Mouse (Mus musculus) ovary, postnatal 36 days (tissue): Measurements from ENCODE around the gene Dusp22.

Experiments
- DNase-seq: peaks from one replicate; pipeline ENCODE4 v3.0.0; 2022; ENCODE audit warnings: low spot score, mixed read lengths

Gene Dusp22

GRCm38 (mm10) chr13:30750461-30751303 is 90.9 kb downstream of the Dusp22 start:
- no peak for DNase-seq

DNA sequence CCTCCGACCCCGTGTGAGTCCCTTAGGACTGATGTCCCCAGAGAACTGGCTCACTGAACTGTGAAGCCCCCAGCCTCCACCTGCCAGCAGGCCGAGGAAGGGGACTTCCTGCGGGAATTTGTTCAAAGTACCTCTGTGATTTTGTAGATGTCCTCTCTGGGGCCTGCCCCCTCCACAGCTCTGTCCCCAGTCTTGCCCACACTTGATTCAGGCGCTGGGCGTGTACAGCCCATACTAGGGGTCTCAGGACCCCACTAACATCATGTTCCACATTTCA is 91.4 kb downstream of the Dusp22 start:
- no peak for DNase-seq

- DNase-seq: no peak
Observed at GRCm38 (mm10) chr13:30752581-30753187, 92.9 kb downstream of the Dusp22 start.

DNA sequence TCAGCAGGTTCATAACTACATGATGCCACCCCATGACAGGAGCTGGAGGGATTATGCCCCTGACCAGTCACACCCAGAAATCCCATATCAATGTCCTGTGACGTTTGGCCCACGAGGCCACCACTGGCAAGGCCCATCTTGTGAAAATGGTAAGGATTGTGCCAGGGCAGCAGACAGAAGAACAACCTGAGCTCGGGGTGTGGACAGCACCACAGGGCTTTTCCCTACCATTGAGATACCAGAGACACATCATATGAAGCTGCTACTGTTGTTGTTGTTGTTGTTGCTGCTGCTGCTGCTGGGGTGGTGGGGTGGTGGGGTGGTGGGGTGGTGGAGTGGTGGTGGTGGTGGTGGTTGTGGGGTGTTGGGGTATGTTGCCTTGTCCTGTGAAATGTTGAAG is 93.6 kb downstream of the Dusp22 start:
- no peak for DNase-seq

- DNase-seq: no peak
Observed at GRCm38 (mm10) chr13:30754066-30754465, 94.3 kb downstream of the Dusp22 start.

DNA sequence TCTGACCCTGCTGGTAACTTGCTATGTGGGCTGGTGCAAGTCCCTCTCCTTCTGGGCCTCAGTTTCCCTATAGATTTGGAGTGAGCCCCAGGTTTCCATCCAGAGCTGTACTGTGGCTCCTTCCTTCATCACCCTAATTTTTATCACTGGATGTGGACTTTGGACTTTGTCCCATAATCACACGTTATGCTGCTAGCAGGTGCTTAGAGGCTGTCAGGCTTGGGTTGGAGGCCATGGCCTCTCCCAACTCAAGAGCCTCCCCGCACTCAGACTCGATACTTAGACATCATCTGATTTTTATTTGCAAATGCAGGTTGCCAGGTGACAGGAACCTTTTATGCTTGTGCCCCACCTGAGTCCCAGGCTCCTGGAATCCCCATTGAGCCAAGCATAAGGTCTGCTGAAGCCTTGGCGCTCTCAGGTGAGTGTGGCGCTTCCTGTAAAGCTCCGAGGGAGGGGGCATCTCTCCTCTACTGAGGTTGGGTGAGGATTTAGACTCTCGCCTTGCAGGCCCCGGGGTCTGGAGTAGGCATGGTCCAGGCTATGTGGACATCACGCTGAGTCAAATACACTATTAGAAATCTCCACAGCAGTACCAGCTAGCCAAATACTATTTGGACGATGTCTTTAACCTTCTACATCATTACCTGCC is 95.2 kb downstream of the Dusp22 start:
- DNase-seq: no peak

- DNase-seq: no peak
Observed at GRCm38 (mm10) chr13:30755577-30755976, 95.8 kb downstream of the Dusp22 start.

DNA sequence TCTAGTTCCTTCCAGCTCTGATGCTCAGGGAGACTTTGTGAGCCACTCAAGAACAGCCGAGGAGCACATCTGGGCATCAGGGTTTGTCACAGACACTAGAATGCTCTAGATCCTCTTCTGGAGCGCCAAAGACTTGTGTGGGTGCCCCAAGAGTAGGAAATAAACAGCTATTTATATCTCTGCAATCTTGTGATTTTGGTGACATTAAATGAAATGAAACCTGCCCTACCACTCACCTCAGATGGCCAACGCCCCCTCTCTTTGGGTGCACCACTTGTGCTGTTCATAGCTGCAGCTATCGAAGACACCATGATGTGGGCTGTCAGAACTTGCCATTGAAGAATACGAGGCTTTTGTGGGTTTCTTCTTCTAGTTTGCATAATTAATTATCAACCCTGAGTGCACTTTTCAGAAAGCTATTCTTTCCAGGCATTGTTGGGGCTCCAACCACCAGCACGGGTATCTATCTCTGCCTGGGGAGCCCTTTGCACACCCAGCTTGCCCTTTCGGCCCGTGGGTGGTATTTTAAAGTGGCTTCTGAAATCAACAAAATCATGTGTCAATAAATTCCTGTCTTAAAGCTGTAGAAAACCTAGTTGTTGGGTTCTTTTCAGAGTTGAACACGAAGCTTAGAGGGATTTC is 96.3 kb downstream of the Dusp22 start:
- DNase-seq: no peak

DNA sequence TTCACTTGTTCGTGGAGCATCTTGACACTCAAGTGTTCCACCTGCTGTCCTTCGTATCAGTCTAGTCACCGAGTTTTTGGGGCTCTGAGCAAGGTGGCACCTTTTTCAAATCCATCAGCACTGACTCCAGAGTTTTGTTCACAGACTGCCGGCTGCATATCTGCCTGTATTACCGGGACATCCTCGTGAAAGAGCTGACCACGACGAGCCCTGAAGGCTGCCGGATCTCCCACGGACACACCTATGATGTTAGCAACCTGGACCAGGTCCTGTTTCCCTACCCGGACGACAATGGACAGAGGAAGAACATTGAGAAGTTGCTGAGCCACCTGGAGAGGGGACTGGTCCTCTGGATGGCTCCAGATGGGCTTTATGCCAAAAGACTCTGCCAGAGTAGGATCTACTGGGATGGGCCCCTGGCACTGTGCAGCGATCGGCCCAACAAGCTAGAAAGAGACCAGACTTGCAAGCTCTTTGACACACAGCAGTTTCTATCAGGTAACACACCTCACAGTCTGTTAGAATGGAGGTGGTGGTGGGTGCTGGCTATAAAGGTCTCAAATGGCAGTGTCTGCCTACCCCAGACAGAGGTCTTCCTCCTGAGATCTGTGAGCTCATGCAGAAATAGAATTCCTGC is 97.6 kb downstream of the Dusp22 start:
- DNase-seq: no peak

GRCm38 (mm10) chr13:30758789-30759381 is 99.1 kb downstream of the Dusp22 start:
- DNase-seq: no peak

DNA sequence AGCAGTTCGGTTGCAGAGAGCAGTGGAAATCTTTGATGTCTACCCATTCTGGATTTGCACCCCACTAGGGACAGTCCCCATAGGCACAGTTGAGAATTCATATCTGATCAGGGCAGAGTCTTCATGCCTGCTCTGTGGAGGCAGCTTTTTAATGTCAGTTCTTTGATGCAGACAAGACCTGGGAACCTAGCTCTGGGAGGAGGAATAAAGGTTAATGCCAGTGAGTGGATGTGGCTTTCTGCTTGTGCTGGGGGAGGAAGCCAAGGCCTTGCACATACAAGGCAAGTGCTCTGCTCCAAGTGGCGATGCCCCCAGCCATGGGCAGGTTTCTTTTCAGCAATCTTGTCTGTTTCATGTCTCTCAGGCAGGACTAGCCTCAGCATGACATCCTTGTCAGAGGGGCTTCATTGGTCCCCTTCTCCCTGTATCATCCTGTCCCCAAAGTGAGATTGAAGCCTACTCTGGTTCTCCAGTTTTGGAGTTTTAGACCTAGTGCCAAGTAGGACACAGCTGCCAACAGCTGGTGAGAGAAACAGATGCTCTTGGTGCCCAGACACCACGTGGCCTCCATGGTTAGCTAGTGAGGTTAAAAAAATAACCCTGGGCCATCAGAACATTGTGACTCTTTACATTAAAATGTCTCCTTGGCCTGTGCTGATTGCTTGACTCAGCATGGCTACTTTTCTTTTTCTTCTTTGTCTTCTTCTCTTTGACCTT is 100.7 kb downstream of the Dusp22 start:
- DNase-seq: no peak
